Mouse (Mus musculus): ENCODE measurements around the gene Pcbd1.

- TF ChIP-seq CTCF (IDR thresholded peaks at IDR 0.05; ENCODE audit: low read depth) = no peak
- TF ChIP-seq EP300 (IDR thresholded peaks at IDR 0.05; ENCODE audit: low read depth) = no peak
Measured at GRCm38 (mm10) chr10:61075607-61076006, 13.5 kb upstream of the Pcbd1 start.
